Mouse (Mus musculus) spleen, adult 18-20 months (tissue): ENCODE results near the gene Msh5.

ENCODE experiments used
- DNase-seq, 2 experiments: peaks; one replicate each; pipeline ENCODE4 v3.0.0; 2022; ENCODE audit warnings: mixed read lengths in 2 of 2

The Msh5 gene

GRCm38 (mm10) chr17:35068213-35068914, 21.8 kb upstream of the Msh5 start:
- DNase-seq, result no peak

GRCm38 (mm10) chr17:35066084-35066483, 19.5 kb upstream of the Msh5 start, which contains the start of gene Mpig6b:
Mpig6b (minus strand) TSS chr17:35066184.
- no peak for DNase-seq

- DNase-seq, result peak in 1 of 2 experiments; percentile 28
These were observed 18.7 kb upstream of the Msh5 start, which contains the start of gene Ly6g6c for GRCm38 (mm10) chr17:35064951-35065947. Ly6g6c (plus strand) TSS chr17:35065388.

- DNase-seq, result no peak
These were observed 17.9 kb upstream of the Msh5 start for GRCm38 (mm10) chr17:35064378-35064877.

GRCm38 (mm10) chr17:35063466-35063865, 16.9 kb upstream of the Msh5 start:
- no peak for DNase-seq

GRCm38 (mm10) chr17:35061299-35061698, 14.8 kb upstream of the Msh5 start:
- no peak for DNase-seq

- no peak for DNase-seq
These were observed 14.3 kb upstream of the Msh5 start for GRCm38 (mm10) chr17:35060737-35061297.

GRCm38 (mm10) chr17:35060071-35060470, 13.5 kb upstream of the Msh5 start:
- no peak for DNase-seq

- DNase-seq, result peak; percentile 76 to 90
These were observed 12.7 kb upstream of the Msh5 start, which contains the start of gene Ddah2 for GRCm38 (mm10) chr17:35058911-35059892. Ddah2 (plus strand) TSS chr17:35059035.

- no peak for DNase-seq
These were observed 11.8 kb upstream of the Msh5 start for GRCm38 (mm10) chr17:35058316-35058715.

- DNase-seq, result no peak
These were observed 10.5 kb upstream of the Msh5 start for GRCm38 (mm10) chr17:35057090-35057489.

GRCm38 (mm10) chr17:35055691-35056495, 9.3 kb upstream of the Msh5 start:
- DNase-seq, result no peak

- no peak for DNase-seq
These were observed 5.8 kb upstream of the Msh5 start for GRCm38 (mm10) chr17:35052271-35052798.

- DNase-seq, result peak; percentile 67 to 72
These were observed 4.9 kb upstream of the Msh5 start for GRCm38 (mm10) chr17:35051156-35052086.

GRCm38 (mm10) chr17:35050126-35050750, 3.7 kb upstream of the Msh5 start:
- DNase-seq, result peak; percentile 75 to 83

- peak in 1 of 2 experiments; percentile 54 for DNase-seq
These were observed 3.0 kb upstream of the Msh5 start, which contains the start of gene Clic1 for GRCm38 (mm10) chr17:35049561-35050016. Clic1 (plus strand) TSS chr17:35049966.

- DNase-seq, result no peak
These were observed 2.4 kb upstream of the Msh5 start for GRCm38 (mm10) chr17:35048932-35049440.
